In genomic region chr8:117327385-117327837, GRCm38 (mm10) we compare ENCODE assay signal across 8 mouse cellular contexts.
DNase-seq lines count a peak whose midpoint lies in the region; ATAC-seq lines count a peak whose summit lies in the region.

No protein-coding gene starts in this region.

- no peaks in the 10 kb centered on the region for H3K9me3 ChIP-seq in forebrain, embryonic 10.5 days
- H3K9me3 ChIP-seq in forebrain, embryonic 11.5 days (ENCODE audit: control insufficient read depth, low read length): no peaks in the 10 kb centered on the region
- H3K9me3 ChIP-seq in embryonic facial prominence, embryonic 15.5 days (replicated peaks): no peaks in the 10 kb centered on the region
- H3K9me3 ChIP-seq in midbrain, embryonic 16.5 days (replicated peaks; ENCODE audit: control insufficient read depth, low read length, poor library complexity, severe bottlenecking): no peaks in the 10 kb centered on the region

- no peak for ATAC-seq in forebrain, embryonic 11.5 days (replicated peaks; ENCODE audit: low FRiP score)
- ATAC-seq in embryonic facial prominence, embryonic 15.5 days (ENCODE audit: insufficient number of reproducible peaks, low FRiP score, low TSS enrichment, low read depth): peak; percentile 27; the same call in 1 of the 2 replicates
- ATAC-seq in midbrain, embryonic 16.5 days: no peak
- no peak for ATAC-seq in granulocyte monocyte progenitor cell, adult 5-6 weeks (replicated peaks; ENCODE audit: poor library complexity, severe bottlenecking)

- DNase-seq in forebrain, embryonic 10.5 days (ENCODE audit: extremely low spot score, low spot score): no peak
- DNase-seq in forebrain, embryonic 11.5 days (ENCODE audit: low spot score): no peak
- DNase-seq in kidney, adult 9 months: peak; percentile 88
- no peak for DNase-seq in cerebellum, adult 9-11 months
- DNase-seq in gastrocnemius, postnatal 36 days: no peak

- H3K4me1 ChIP-seq in forebrain, embryonic 10.5 days: peaks cover 39% of the 10 kb centered on the region
- H3K4me1 ChIP-seq in forebrain, embryonic 11.5 days (replicated peaks; ENCODE audit: control insufficient read depth, insufficient read depth, low read length): peaks cover 6% of the 10 kb centered on the region; the same call in 1 of the 2 replicates
- peaks cover 38% of the 10 kb centered on the region for H3K4me1 ChIP-seq in embryonic facial prominence, embryonic 15.5 days
- H3K4me1 ChIP-seq in midbrain, embryonic 16.5 days (ENCODE audit: control insufficient read depth, insufficient read depth, low read length): peaks cover 39% of the 10 kb centered on the region

- H3K36me3 ChIP-seq in forebrain, embryonic 10.5 days (replicated peaks): peaks cover 12% of the 10 kb centered on the region; the same call in 1 of the 2 replicates
- H3K36me3 ChIP-seq in forebrain, embryonic 11.5 days (ENCODE audit: control insufficient read depth, insufficient read depth, low read length): no peaks in the 10 kb centered on the region
- 0 out of 2 replicates have a peak, but pooled peaks cover 4% of the 10 kb centered on the region for H3K36me3 ChIP-seq in embryonic facial prominence, embryonic 15.5 days
- H3K36me3 ChIP-seq in midbrain, embryonic 16.5 days (ENCODE audit: control insufficient read depth, insufficient read depth, low read length): no peaks in the 10 kb centered on the region

- H3K27ac ChIP-seq in forebrain, embryonic 10.5 days: peak overlapping the region; percentile 56
- H3K27ac ChIP-seq in forebrain, embryonic 11.5 days (ENCODE audit: low read depth, low read length): no peak overlapping the region
- H3K27ac ChIP-seq in embryonic facial prominence, embryonic 15.5 days (replicated peaks): peak overlapping the region; percentile 65
- peak overlapping the region; percentile 71 for H3K27ac ChIP-seq in midbrain, embryonic 16.5 days (ENCODE audit: low read length)

- 53% methylated on average over 7 of the region's 7 CpGs for WGBS in forebrain, embryonic 10.5 days
- 52% methylated on average over 7 of the region's 7 CpGs for WGBS in forebrain, embryonic 11.5 days
- WGBS in embryonic facial prominence, embryonic 15.5 days: 39% methylated on average over 7 of the region's 7 CpGs
- WGBS in midbrain, embryonic 16.5 days: 39% methylated on average over 7 of the region's 7 CpGs

- H3K9ac ChIP-seq in forebrain, embryonic 11.5 days (ENCODE audit: low read length): no peak overlapping the region
- H3K9ac ChIP-seq in embryonic facial prominence, embryonic 15.5 days: no peak overlapping the region
- H3K9ac ChIP-seq in midbrain, embryonic 16.5 days (ENCODE audit: low read depth, low read length): peak overlapping the region; percentile 43

- no peak overlapping the region for H3K4me3 ChIP-seq in forebrain, embryonic 10.5 days
- H3K4me3 ChIP-seq in forebrain, embryonic 11.5 days (ENCODE audit: low read depth, low read length): no peak overlapping the region
- H3K4me3 ChIP-seq in embryonic facial prominence, embryonic 15.5 days (replicated peaks): no peak overlapping the region
- no peak overlapping the region for H3K4me3 ChIP-seq in midbrain, embryonic 16.5 days (ENCODE audit: low read depth, low read length)

- no peaks in the 10 kb centered on the region for H3K27me3 ChIP-seq in forebrain, embryonic 10.5 days (ENCODE audit: poor library complexity, severe bottlenecking)
- no peaks in the 10 kb centered on the region for H3K27me3 ChIP-seq in forebrain, embryonic 11.5 days (ENCODE audit: control insufficient read depth, insufficient read depth, low read length)
- no peaks in the 10 kb centered on the region for H3K27me3 ChIP-seq in embryonic facial prominence, embryonic 15.5 days
- no peaks in the 10 kb centered on the region for H3K27me3 ChIP-seq in midbrain, embryonic 16.5 days (ENCODE audit: control insufficient read depth, insufficient read depth, low read depth, low read length)

- intact Hi-C loops in gastrocnemius, postnatal 36 days (cut with DNase I): no loop called here

- no peak overlapping the region for H3K4me2 ChIP-seq in forebrain, embryonic 11.5 days (ENCODE audit: low read depth, low read length, severe bottlenecking)
- H3K4me2 ChIP-seq in embryonic facial prominence, embryonic 15.5 days (replicated peaks): no peak overlapping the region
- H3K4me2 ChIP-seq in midbrain, embryonic 16.5 days (ENCODE audit: low read length): no peak overlapping the region
